Mouse (Mus musculus) brain, adult 10 weeks (tissue): Measurements from ENCODE around the gene Celf5. TPM values are rescaled to one million over a fixed set of nuclear protein-coding genes. Genes with fewer than 3 reads are reported as not detected.

Experiments
- polyA plus RNA-seq: library from polyadenylated mRNA; stranded (reverse); fragments of 350-450 nt; fragmentation: Illumina TruSeq; extraction: RNeasy Lipid Tissue Mini Kit (QIAGEN cat#74804); gene quantifications from one replicate; pipeline ENCODE4 v1.2.3, GENCODE M21; 2015; ENCODE audit warnings: low read depth, low replicate concordance

Celf5 gene
- 123 TPM for polyA plus RNA-seq

DNA sequence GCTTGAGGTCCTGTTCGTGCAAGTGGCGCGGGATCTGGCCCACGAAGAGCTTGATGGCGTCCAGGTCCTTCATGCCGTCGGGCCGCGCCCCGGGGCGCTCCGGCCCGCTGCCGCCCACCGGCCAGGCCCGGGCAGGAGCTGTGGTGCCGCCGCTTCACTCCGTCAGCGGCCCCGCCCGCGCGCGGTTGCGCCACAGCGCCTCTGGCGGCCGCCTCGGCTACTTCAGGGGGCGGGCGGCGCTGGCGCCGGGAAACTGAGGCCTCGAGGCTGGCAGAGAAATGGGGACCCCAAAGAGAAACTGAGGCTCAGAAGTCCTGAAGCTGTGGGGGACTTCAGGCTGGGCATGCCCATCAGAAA, at the start of gene Celf5:
Celf5 (minus strand) TSS at position 177 of the 357 bp plus-strand sequence.

DNA sequence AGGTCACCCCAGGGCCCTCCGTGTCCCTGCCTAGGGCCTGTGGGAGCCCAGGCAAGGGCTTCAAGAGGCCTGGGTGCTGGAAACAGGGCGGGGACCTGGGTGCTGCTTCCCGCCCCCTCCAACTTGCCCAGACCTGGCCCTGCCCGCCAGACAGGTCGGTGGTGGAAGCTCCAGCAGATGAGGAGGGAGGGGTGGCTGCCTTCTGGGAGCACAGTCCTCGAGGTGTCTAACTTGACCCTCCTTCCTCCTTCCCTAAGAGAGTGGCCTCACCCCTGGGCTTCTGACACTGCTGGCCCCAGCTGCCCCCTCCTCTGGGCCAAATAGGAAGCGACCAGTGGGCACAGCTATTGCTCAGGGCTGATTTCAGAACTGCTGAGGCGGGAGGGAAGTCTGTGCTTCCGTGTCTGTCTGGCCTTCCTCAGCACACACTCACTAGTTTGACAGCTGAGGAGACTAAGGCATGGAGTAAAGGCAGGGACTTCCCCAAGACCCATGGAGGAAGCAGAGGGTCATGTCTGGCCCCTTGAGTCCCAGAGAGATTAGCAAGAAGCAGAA, 41.6 kb upstream of the Celf5 start, which contains the start of gene Gna15:
Gna15 (minus strand) TSS at position 175 of the 555 bp plus-strand sequence.

DNA sequence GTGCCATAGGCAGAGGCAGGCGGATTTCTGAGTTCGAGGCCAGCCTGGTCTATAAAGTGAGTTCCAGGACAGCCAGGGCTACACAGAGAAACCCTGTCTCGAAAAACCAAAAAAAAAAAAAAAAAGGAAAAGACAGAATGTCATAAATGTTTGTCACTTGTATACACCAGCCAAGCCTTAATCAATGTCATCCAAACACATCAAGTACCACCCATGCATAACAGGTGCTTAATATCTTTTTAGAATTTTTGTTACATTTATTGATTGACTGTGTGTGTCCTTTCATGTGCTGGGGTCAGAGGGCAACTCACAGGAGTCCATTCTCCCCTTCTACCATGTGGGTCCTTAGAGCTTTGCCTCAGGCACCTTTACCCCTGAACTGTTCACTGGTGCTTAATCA, 17.5 kb upstream of the Celf5 start, which contains the start of gene S1pr4:
S1pr4 (minus strand) TSS at position 101 of the 400 bp plus-strand sequence.

DNA sequence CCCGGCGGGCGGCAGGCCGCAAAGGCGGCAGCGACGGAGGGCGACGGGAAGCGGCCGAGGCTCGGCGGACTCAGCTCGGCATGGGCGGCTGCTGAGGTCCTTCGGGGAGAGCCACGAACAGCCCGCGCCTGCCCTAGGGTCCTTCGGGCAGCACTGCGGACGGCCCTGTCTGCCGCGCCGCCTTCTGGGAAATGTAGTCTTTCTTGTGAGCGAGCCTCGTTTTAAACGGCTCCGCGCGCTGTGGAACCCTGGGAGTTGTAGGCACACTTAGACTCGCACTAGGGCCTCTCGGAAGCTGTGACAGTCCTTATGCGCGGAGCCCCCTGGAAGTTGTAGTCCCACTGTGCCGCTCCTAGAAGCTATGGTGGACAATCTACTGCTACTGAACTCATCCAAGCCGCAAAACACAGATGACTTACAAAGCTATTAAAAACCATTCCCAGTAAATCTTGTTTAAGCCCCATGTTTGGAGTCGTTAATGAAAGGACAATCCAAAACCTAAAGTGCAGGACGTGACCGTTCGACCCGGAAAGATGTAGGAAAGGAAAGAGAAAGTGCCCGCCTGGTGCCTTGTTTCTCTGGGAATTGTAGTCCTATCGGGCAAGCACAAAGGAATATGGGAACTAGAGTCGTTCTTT, 13.9 kb upstream of the Celf5 start, which contains the start of gene Ncln:
Ncln (minus strand) TSS at position 129 of the 638 bp plus-strand sequence.

DNA sequence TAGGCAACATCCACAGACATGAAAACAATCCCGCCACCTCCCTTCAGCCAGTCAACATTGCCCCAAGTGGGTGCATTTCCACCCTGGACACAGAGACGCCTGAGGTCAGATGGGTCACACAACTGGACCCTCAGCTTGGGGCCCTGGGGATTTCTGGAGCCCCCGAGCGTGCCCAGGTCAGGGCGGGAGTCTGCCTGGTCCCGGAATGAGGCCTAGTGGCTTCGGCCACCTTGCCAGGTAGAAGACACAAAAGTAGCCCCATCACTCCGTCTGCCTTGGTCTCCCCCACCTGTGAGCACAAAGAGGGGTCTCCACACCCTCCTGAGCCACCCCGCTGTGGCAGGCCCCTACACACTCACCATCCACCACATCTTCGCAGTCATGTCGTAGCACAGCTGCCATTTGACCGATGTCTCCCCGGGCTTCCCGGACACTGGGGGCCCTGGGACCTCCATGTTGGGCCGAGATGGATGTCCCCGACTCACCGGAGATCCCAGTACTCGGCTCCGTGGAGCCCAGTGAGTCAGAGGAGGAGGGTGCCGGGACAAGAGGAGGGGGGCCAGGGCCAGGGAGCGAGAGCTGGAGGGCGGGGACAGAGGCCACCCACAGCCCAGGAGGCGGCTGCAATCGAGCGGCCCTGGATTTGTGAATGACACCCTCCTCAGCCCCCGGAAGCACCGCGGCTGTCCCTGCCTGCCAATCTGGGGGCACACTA, 27.2 kb downstream of the Celf5 start, which contains the start of gene Nfic:
Nfic (minus strand) TSS at position 455 of the 715 bp plus-strand sequence.

Other genes starting within 250 kb of the Celf5 start
- gene Zfr2, start 249.6 kb downstream of the Celf5 start, polyA plus RNA-seq = 39.4 TPM
- gene Matk, start 229.8 kb downstream of the Celf5 start, polyA plus RNA-seq = 194 TPM
- 82.8 TPM for gene Mrpl54, start 215.8 kb downstream of the Celf5 start, polyA plus RNA-seq
- gene Apba3, start 215.7 kb downstream of the Celf5 start, polyA plus RNA-seq = 30.7 TPM
- 0.57 TPM for gene Tjp3, start 191.1 kb downstream of the Celf5 start, polyA plus RNA-seq
- 246 TPM for gene Pip5k1c, start 189.7 kb downstream of the Celf5 start, polyA plus RNA-seq
- gene Cactin, start 161.6 kb downstream of the Celf5 start, polyA plus RNA-seq = 18.8 TPM
- gene Tbxa2r, start 154.0 kb downstream of the Celf5 start, polyA plus RNA-seq = 0.85 TPM
- 1.2 TPM for gene Gipc3, start 139.4 kb downstream of the Celf5 start, polyA plus RNA-seq
- 24.4 TPM for gene Hmg20b, start 132.2 kb downstream of the Celf5 start, polyA plus RNA-seq
- gene Mfsd12, start 125.2 kb downstream of the Celf5 start, polyA plus RNA-seq = 19.9 TPM
- not detected for gene 4930404N11Rik, start 116.9 kb downstream of the Celf5 start, polyA plus RNA-seq
- gene Fzr1, start 104.2 kb downstream of the Celf5 start, polyA plus RNA-seq = 48.4 TPM
- gene Dohh, start 98.3 kb downstream of the Celf5 start, polyA plus RNA-seq = 94.1 TPM
- 5.0 TPM for gene Gm48551, start 98.2 kb downstream of the Celf5 start, polyA plus RNA-seq
- gene Gm48552, start 93.7 kb downstream of the Celf5 start, polyA plus RNA-seq = 3.5 TPM
- gene Smim24, start 89.7 kb downstream of the Celf5 start, polyA plus RNA-seq = 2.5 TPM
- gene Nfic, start 27.1 kb downstream of the Celf5 start, polyA plus RNA-seq = 52.1 TPM
- 61.7 TPM for gene Ncln, start 13.7 kb upstream of the Celf5 start, polyA plus RNA-seq
- 0.61 TPM for gene S1pr4, start 17.4 kb upstream of the Celf5 start, polyA plus RNA-seq
- 1.9 TPM for gene Gna15, start 41.5 kb upstream of the Celf5 start, polyA plus RNA-seq
- 82.4 TPM for gene Gna11, start 62.5 kb upstream of the Celf5 start, polyA plus RNA-seq
- 686 TPM for gene Aes, start 76.8 kb upstream of the Celf5 start, polyA plus RNA-seq
- gene Tle2, start 91.9 kb upstream of the Celf5 start, polyA plus RNA-seq = 28.6 TPM
- gene Tle6, start 118.4 kb upstream of the Celf5 start, polyA plus RNA-seq = 9.8 TPM
- 4.6 TPM for gene BC025920, start 123.6 kb upstream of the Celf5 start, polyA plus RNA-seq
- gene Sirt6, start 145.1 kb upstream of the Celf5 start, polyA plus RNA-seq = 17.1 TPM
- 56.0 TPM for gene Ankrd24, start 145.8 kb upstream of the Celf5 start, polyA plus RNA-seq
- 6.6 TPM for gene Gm10778, start 166.3 kb upstream of the Celf5 start, polyA plus RNA-seq
- gene Zfp433, start 222.1 kb upstream of the Celf5 start, polyA plus RNA-seq = 9.5 TPM